Mouse (Mus musculus): ENCODE measurements at regions not wholly inside any gene's neighbourhood (a gene's known extent, or its start where the extent isn't known, plus 50 kb on each side); places are given as distances from the start of the nearest gene placed in this dataset.

- in situ Hi-C loops (cut with MboI; ENCODE audit: low sequenced_read_pairs in 2 of 2, unreplicated experiment in 2 of 2) = no loop called here
- Histone ChIP-seq H3K36me3 (ENCODE audit: control insufficient read depth, insufficient read depth, low read length, poor library complexity, severe bottlenecking) (no peaks in the 10 kb centered on the region), H3K27ac (ENCODE audit: insufficient read depth, low read depth, low read length, poor library complexity, severe bottlenecking) (no peak overlapping the region), H3K9me3 (ENCODE audit: control insufficient read depth, insufficient read depth, low read depth, low read length) (no peaks in the 10 kb centered on the region), H3K4me3 (ENCODE audit: insufficient read depth in 1 of 2, low read depth in 1 of 2, low read length in 2 of 2, poor library complexity in 1 of 2, severe bottlenecking in 1 of 2) (no peak overlapping the region), H3K4me1 (ENCODE audit: control insufficient read depth in 2 of 2, insufficient read depth in 2 of 2, low read length in 2 of 2, poor library complexity in 1 of 2) (0 out of 4 replicates have a peak, but pooled peaks cover 0 to under 1% of the 10 kb centered on the region in 2 experiments), H3K9ac (ENCODE audit: insufficient read depth, low read depth, low read length, poor library complexity, severe bottlenecking) (no peak overlapping the region)
- no peak for TF ChIP-seq HCFC1 (IDR thresholded peaks at IDR 0.05; ENCODE audit: borderline replicate concordance, insufficient read depth, low read length)
- DNase-seq (ENCODE audit: low read depth, low spot score) = no peak
These were observed 262.7 kb upstream of the Hs6st1 start for GRCm38 (mm10) chr1:35805546-35805945.

GRCm38 (mm10) chr1:35806329-35806728 is 261.9 kb upstream of the Hs6st1 start:
- Histone ChIP-seq H3K4me1 (ENCODE audit: control insufficient read depth in 2 of 2, insufficient read depth in 2 of 2, low read length in 2 of 2, poor library complexity in 1 of 2) (0 out of 4 replicates have a peak, but pooled peaks cover 0 to 3% of the 10 kb centered on the region in 2 experiments), H3K27ac (ENCODE audit: insufficient read depth, low read depth, low read length, poor library complexity, severe bottlenecking) (no peak overlapping the region), H3K9ac (ENCODE audit: insufficient read depth, low read depth, low read length, poor library complexity, severe bottlenecking) (no peak overlapping the region), H3K4me3 (ENCODE audit: insufficient read depth in 1 of 2, low read depth in 1 of 2, low read length in 2 of 2, poor library complexity in 1 of 2, severe bottlenecking in 1 of 2) (no peak overlapping the region), H3K36me3 (ENCODE audit: control insufficient read depth, insufficient read depth, low read length, poor library complexity, severe bottlenecking) (no peaks in the 10 kb centered on the region), H3K9me3 (ENCODE audit: control insufficient read depth, insufficient read depth, low read depth, low read length) (no peaks in the 10 kb centered on the region)
- in situ Hi-C loops (cut with MboI; ENCODE audit: low sequenced_read_pairs in 2 of 2, unreplicated experiment in 2 of 2) = no loop called here
- no peak for DNase-seq (ENCODE audit: low read depth, low spot score)
- TF ChIP-seq ZC3H11A (IDR thresholded peaks at IDR 0.05; ENCODE audit: borderline replicate concordance, low read depth, low read length) = no peak

- Histone ChIP-seq H3K4me3 (ENCODE audit: insufficient read depth in 1 of 2, low read depth in 1 of 2, low read length in 2 of 2, poor library complexity in 1 of 2, severe bottlenecking in 1 of 2) (no peak overlapping the region), H3K27ac (ENCODE audit: insufficient read depth, low read depth, low read length, poor library complexity, severe bottlenecking) (no peak overlapping the region), H3K36me3 (ENCODE audit: control insufficient read depth, insufficient read depth, low read length, poor library complexity, severe bottlenecking) (no peaks in the 10 kb centered on the region), H3K9ac (ENCODE audit: insufficient read depth, low read depth, low read length, poor library complexity, severe bottlenecking) (no peak overlapping the region), H3K9me3 (ENCODE audit: control insufficient read depth, insufficient read depth, low read depth, low read length) (no peaks in the 10 kb centered on the region), H3K4me1 (ENCODE audit: control insufficient read depth in 2 of 2, insufficient read depth in 2 of 2, low read length in 2 of 2, poor library complexity in 1 of 2) (0 out of 4 replicates have a peak, but pooled peaks cover 0 to 6% of the 10 kb centered on the region in 2 experiments)
- no peak for TF ChIP-seq CHD2 (IDR thresholded peaks at IDR 0.05; ENCODE audit: low read depth, low read length)
- in situ Hi-C loops (cut with MboI; ENCODE audit: low sequenced_read_pairs in 2 of 2, unreplicated experiment in 2 of 2) = no loop called here
- DNase-seq (ENCODE audit: low read depth, low spot score) = no peak
These were observed 261.5 kb upstream of the Hs6st1 start for GRCm38 (mm10) chr1:35806731-35807130.

- DNase-seq (ENCODE audit: low read depth, low spot score) = no peak
- no peak overlapping the region for H3K4me3 ChIP-seq (ENCODE audit: insufficient read depth in 1 of 2, low read depth in 1 of 2, low read length in 2 of 2, poor library complexity in 1 of 2, severe bottlenecking in 1 of 2)
- in situ Hi-C loops (cut with MboI; ENCODE audit: low sequenced_read_pairs in 2 of 2, unreplicated experiment in 2 of 2) = no loop called here
- no peak overlapping the region for H3K9ac ChIP-seq (ENCODE audit: insufficient read depth, low read depth, low read length, poor library complexity, severe bottlenecking)
- no peak overlapping the region for H3K27ac ChIP-seq (ENCODE audit: insufficient read depth, low read depth, low read length, poor library complexity, severe bottlenecking)
- peaks cover 2 to 7% of the 10 kb centered on the region in 2 experiments; a peak in 1 of 4 replicates for H3K4me1 ChIP-seq (ENCODE audit: control insufficient read depth in 2 of 2, insufficient read depth in 2 of 2, low read length in 2 of 2, poor library complexity in 1 of 2)
- no peaks in the 10 kb centered on the region for H3K9me3 ChIP-seq (ENCODE audit: control insufficient read depth, insufficient read depth, low read depth, low read length)
- H3K36me3 ChIP-seq (ENCODE audit: control insufficient read depth, insufficient read depth, low read length, poor library complexity, severe bottlenecking) = no peaks in the 10 kb centered on the region
- TF ChIP-seq MAFK (IDR thresholded peaks at IDR 0.05; ENCODE audit: insufficient read depth, low read depth, low read length) = no peak
- no peak for TF ChIP-seq CHD2 (IDR thresholded peaks at IDR 0.05; ENCODE audit: low read depth, low read length)
- no peak for TF ChIP-seq ZNF384 (IDR thresholded peaks at IDR 0.05; ENCODE audit: low read depth, low read length)
- TF ChIP-seq ZC3H11A (IDR thresholded peaks at IDR 0.05; ENCODE audit: borderline replicate concordance, low read depth, low read length) = no peak
- no peak for TF ChIP-seq HCFC1 (IDR thresholded peaks at IDR 0.05; ENCODE audit: borderline replicate concordance, insufficient read depth, low read length)
These were observed 259.3 kb upstream of the Hs6st1 start for GRCm38 (mm10) chr1:35808894-35809293.

GRCm38 (mm10) chr1:35809341-35809740 is 258.9 kb upstream of the Hs6st1 start:
- in situ Hi-C loops (cut with MboI; ENCODE audit: low sequenced_read_pairs in 2 of 2, unreplicated experiment in 2 of 2) = no loop called here
- H3K9me3 ChIP-seq (ENCODE audit: control insufficient read depth, insufficient read depth, low read depth, low read length) = no peaks in the 10 kb centered on the region
- H3K4me3 ChIP-seq (ENCODE audit: insufficient read depth in 1 of 2, low read depth in 1 of 2, low read length in 2 of 2, poor library complexity in 1 of 2, severe bottlenecking in 1 of 2) = no peak overlapping the region
- H3K36me3 ChIP-seq (ENCODE audit: control insufficient read depth, insufficient read depth, low read length, poor library complexity, severe bottlenecking) = no peaks in the 10 kb centered on the region
- no peak overlapping the region for H3K27ac ChIP-seq (ENCODE audit: insufficient read depth, low read depth, low read length, poor library complexity, severe bottlenecking)
- DNase-seq (ENCODE audit: low read depth, low spot score) = no peak
- H3K9ac ChIP-seq (ENCODE audit: insufficient read depth, low read depth, low read length, poor library complexity, severe bottlenecking) = no peak overlapping the region
- TF ChIP-seq HCFC1 (IDR thresholded peaks at IDR 0.05; ENCODE audit: borderline replicate concordance, insufficient read depth, low read length) (no peak), MAFK (IDR thresholded peaks at IDR 0.05; ENCODE audit: insufficient read depth, low read depth, low read length) (no peak), ZNF384 (IDR thresholded peaks at IDR 0.05; ENCODE audit: low read depth, low read length) (no peak), ZC3H11A (IDR thresholded peaks at IDR 0.05; ENCODE audit: borderline replicate concordance, low read depth, low read length) (no peak), CHD2 (IDR thresholded peaks at IDR 0.05; ENCODE audit: low read depth, low read length) (no peak)
- H3K4me1 ChIP-seq (ENCODE audit: control insufficient read depth in 2 of 2, insufficient read depth in 2 of 2, low read length in 2 of 2, poor library complexity in 1 of 2) = peaks cover 2 to 9% of the 10 kb centered on the region in 2 experiments; a peak in 1 of 4 replicates
